Mouse (Mus musculus) hindbrain, embryonic 16.5 days (tissue): ENCODE measurements at regions not wholly inside any gene's neighbourhood (a gene's known extent, or its start where the extent isn't known, plus 50 kb on each side); places are given as distances from the start of the nearest gene placed in this dataset.

ENCODE experiments used
- ATAC-seq: fragments of 200-750 bp; cut with Nextera tagmentation; 2 replicates; pipeline ENCODE4 v1.8.0; 2017; ENCODE audit warnings: moderate TSS enrichment, moderate library complexity
- H3K27ac ChIP-seq: fragments of 300-500 bp; sonication (generic); 2 replicates; pipeline ENCODE4 v1.5.1; 2014; ENCODE audit warnings: low read depth, mild to moderate bottlenecking, control low read depth, low read length, moderate library complexity
- H3K27me3 ChIP-seq: fragments of 300-500 bp; sonication (generic); replicated peaks from 2 replicates; pipeline ENCODE4 v1.6.1; 2014; ENCODE audit warnings: low read length; ENCODE audit not compliant: control insufficient read depth, insufficient read depth
- H3K36me3 ChIP-seq: fragments of 300-500 bp; sonication (generic); 2 replicates; pipeline ENCODE4 v1.6.1; 2014; ENCODE audit warnings: mild to moderate bottlenecking, low read length, moderate library complexity, mixed read lengths; ENCODE audit not compliant: control insufficient read depth, insufficient read depth
- H3K4me1 ChIP-seq: fragments of 300-500 bp; sonication (generic); 2 replicates; pipeline ENCODE4 v1.6.1; 2014; ENCODE audit warnings: low read depth, low read length; ENCODE audit not compliant: control insufficient read depth, insufficient read depth
- H3K4me2 ChIP-seq: fragments of 300-500 bp; sonication (generic); 2 replicates; pipeline ENCODE4 v1.6.1; 2014; ENCODE audit warnings: mild to moderate bottlenecking, low read length, control low read depth, moderate library complexity
- H3K4me3 ChIP-seq: fragments of 300-500 bp; sonication (generic); 2 replicates; pipeline ENCODE4 v1.5.1; 2014; ENCODE audit warnings: mild to moderate bottlenecking, low read length, control low read depth, moderate library complexity
- H3K9ac ChIP-seq: fragments of 300-500 bp; sonication (generic); 2 replicates; pipeline ENCODE4 v1.6.1; 2014; ENCODE audit warnings: low read depth, mild to moderate bottlenecking, control low read depth, low read length, moderate library complexity
- H3K9me3 ChIP-seq: fragments of 300-500 bp; sonication (generic); 2 replicates; pipeline ENCODE4 v1.6.1; 2014; ENCODE audit warnings: mild to moderate bottlenecking, low read length, moderate library complexity; ENCODE audit not compliant: control insufficient read depth
- WGBS: fragments of 180-500 bp; shearing (Covaris S2); extraction: QIAGEN DNeasy Blood & Tissue Kit; methylation state at CpG from one replicate; pipeline ENCODE4 v1.1.7; 2014; 5-methylcytosine and 5-hydroxymethylcytosine counted together

DNA sequence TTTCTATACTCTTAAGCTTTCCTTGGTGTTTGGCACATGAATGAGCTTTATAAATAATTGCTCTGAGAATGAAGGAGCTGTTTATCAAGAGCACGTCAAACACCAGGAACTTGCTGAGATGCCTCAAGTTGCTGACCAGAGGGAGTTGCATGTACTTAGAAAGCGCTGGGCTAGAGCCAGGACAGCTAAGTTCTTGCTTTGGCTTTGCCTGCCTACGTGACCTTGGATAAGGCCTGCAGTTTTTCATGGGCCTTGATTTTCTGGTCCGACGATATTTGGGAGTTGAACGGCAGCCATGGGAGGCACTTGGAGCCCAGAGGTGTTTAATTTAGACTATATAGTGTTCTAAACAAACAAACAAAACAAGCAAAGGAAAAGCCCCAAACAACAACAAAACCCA, 62.4 kb downstream of the Foxd1 start:
- no peak for ATAC-seq
- WGBS: 83% methylated on average over 6 of the region's 6 CpGs
- H3K4me1 ChIP-seq: no peaks in the 10 kb centered on the region

GRCm38 (mm10) chr13:98414851-98415250, 60.8 kb downstream of the Foxd1 start:
- H3K4me3 ChIP-seq: no peak overlapping the region
- no peak overlapping the region for H3K9ac ChIP-seq
- no peaks in the 10 kb centered on the region for H3K36me3 ChIP-seq
- no peaks in the 10 kb centered on the region for H3K27me3 ChIP-seq
- H3K9me3 ChIP-seq: no peaks in the 10 kb centered on the region
- no peaks in the 10 kb centered on the region for H3K4me1 ChIP-seq
- ATAC-seq: no peak
- no peak overlapping the region for H3K4me2 ChIP-seq
- H3K27ac ChIP-seq: no peak overlapping the region
- WGBS: 64% methylated on average over 3 of the region's 3 CpGs

More for the DNA sequence above, 62.4 kb downstream of the Foxd1 start:
- Histone ChIP-seq H3K4me2 (no peak overlapping the region), H3K9me3 (no peaks in the 10 kb centered on the region), H3K9ac (no peak overlapping the region), H3K4me3 (no peak overlapping the region), H3K36me3 (no peaks in the 10 kb centered on the region), H3K27me3 (no peaks in the 10 kb centered on the region), H3K27ac (no peak overlapping the region)

DNA sequence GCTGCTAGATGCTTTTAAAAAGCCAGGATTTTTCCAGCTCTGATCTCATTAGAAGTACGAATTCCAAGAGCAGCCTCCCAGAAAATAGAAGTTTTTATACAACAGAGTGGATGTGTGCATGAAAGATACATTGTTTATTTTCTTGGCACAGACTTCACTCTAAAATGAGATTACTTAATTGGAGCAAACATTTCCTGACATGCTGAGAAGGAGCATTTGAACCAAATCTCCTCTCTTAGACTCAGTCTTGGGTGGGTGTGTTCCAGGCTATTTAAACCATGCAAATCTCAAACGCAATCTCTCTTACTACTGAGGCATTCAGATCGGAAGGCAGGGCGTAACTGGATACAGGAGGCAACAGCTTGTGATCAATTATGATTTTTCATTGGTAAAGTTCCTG, 59.2 kb downstream of the Foxd1 start:
- Histone ChIP-seq H3K27ac (no peak overlapping the region), H3K9me3 (no peaks in the 10 kb centered on the region), H3K4me3 (no peak overlapping the region), H3K9ac (no peak overlapping the region), H3K36me3 (no peaks in the 10 kb centered on the region), H3K27me3 (no peaks in the 10 kb centered on the region), H3K4me2 (no peak overlapping the region), H3K4me1 (no peaks in the 10 kb centered on the region)
- ATAC-seq: no peak
- 72% methylated on average over 4 of the region's 4 CpGs for WGBS
